28 mouse cellular contexts compared by ENCODE assay signal in the genomic region with DNA sequence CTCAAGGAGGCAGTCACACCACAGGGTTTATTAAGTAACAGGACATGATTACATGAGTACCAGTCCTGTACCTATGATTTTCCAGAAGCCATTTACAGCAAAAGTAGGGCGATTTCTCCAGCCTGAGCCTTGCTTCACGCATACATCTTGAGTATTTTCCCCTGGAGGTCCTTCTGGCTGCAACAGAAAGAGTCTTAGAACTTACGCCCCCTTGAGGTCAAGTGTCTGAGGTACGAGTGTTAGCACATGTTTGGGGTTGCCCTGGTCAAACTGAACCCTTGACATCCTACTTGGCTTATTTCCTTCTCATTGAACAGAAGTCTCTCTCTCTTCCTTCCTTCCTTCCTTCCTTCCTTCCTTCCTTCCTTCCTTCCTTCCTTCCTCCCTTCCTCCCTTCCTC. TPM values are rescaled to one million over a fixed set of nuclear protein-coding genes. Genes with fewer than 3 reads are reported as not detected.
DNase-seq lines count a peak whose midpoint lies in the region; ATAC-seq and TF ChIP-seq lines count a peak whose summit lies in the region.
"Had no signal": no experiment of that assay in that cellular context is flagged by ENCODE, and none has a peak within 500 bp of the region (broad histone marks: within the 10 kb centered on the region; RNA-seq: fewer than 3 reads in every experiment).

No protein-coding gene starts in this region.

- H3K9ac ChIP-seq in lung, embryonic 14.5 days: no peak overlapping the region
- H3K9ac ChIP-seq in hindbrain, embryonic 14.5 days: no peak overlapping the region
- H3K9ac ChIP-seq: embryonic facial prominence, embryonic 12.5 days; embryonic facial prominence, embryonic 15.5 days; forebrain, postnatal 0 days; heart, embryonic 12.5 days; heart, embryonic 15.5 days; hindbrain, embryonic 15.5 days; intestine, embryonic 15.5 days had no signal

- TF ChIP-seq CTCF in lung, embryonic 14.5 days (IDR thresholded peaks at IDR 0.05; ENCODE audit: low read depth): no peak
- TF ChIP-seq CTCF in lung, adult 2 months (IDR thresholded peaks at IDR 0.05; ENCODE audit: insufficient read depth, low read length): no peak

- ATAC-seq in lung, embryonic 14.5 days (ENCODE audit: insufficient read depth): no peak
- no peak for ATAC-seq in hindbrain, embryonic 14.5 days (ENCODE audit: low FRiP score)
- ATAC-seq: forebrain, embryonic 14.5 days; forebrain, postnatal 0 days; intestine, embryonic 15.5 days had no signal

- no peak overlapping the region for H3K27ac ChIP-seq in lung, embryonic 14.5 days (ENCODE audit: low read depth)
- H3K27ac ChIP-seq in hindbrain, embryonic 14.5 days: no peak overlapping the region
- H3K27ac ChIP-seq: embryonic facial prominence, embryonic 12.5 days; embryonic facial prominence, embryonic 15.5 days; gastrocnemius, adult 2 months; heart, embryonic 15.5 days; hindbrain, embryonic 15.5 days; intestine, embryonic 15.5 days had no signal

- TF ChIP-seq POLR2A in lung, adult 2 months (IDR thresholded peaks at IDR 0.05; ENCODE audit: borderline replicate concordance, extremely low read depth, low read depth, low read length): no peak

- H3K9me3 ChIP-seq in lung, embryonic 14.5 days (ENCODE audit: low read depth, low read length): no peaks in the 10 kb centered on the region
- H3K9me3 ChIP-seq in hindbrain, embryonic 14.5 days (ENCODE audit: control insufficient read depth, low read length): no peaks in the 10 kb centered on the region
- H3K9me3 ChIP-seq: embryonic facial prominence, embryonic 12.5 days; embryonic facial prominence, embryonic 15.5 days; G1E; heart, embryonic 12.5 days; heart, embryonic 15.5 days; hindbrain, embryonic 15.5 days; intestine, embryonic 15.5 days had no signal

- no peak overlapping the region for H3K4me2 ChIP-seq in lung, embryonic 14.5 days
- no peak overlapping the region for H3K4me2 ChIP-seq in hindbrain, embryonic 14.5 days (replicated peaks)
- H3K4me2 ChIP-seq: embryonic facial prominence, embryonic 12.5 days; embryonic facial prominence, embryonic 15.5 days; heart, embryonic 12.5 days; heart, embryonic 15.5 days; hindbrain, embryonic 15.5 days; intestine, embryonic 15.5 days had no signal

- 40% methylated on average over 4 of the region's 4 CpGs for WGBS in lung, embryonic 14.5 days
- 56% methylated on average over 4 of the region's 4 CpGs for WGBS in lung, adult 2 months
- WGBS in hindbrain, embryonic 14.5 days: 66% methylated on average over 4 of the region's 4 CpGs

- no peaks in the 10 kb centered on the region for H3K27me3 ChIP-seq in lung, embryonic 14.5 days (ENCODE audit: insufficient read depth, low read length)
- H3K27me3 ChIP-seq in hindbrain, embryonic 14.5 days (ENCODE audit: control insufficient read depth, insufficient read depth, low read length): no peaks in the 10 kb centered on the region
- H3K27me3 ChIP-seq: embryonic facial prominence, embryonic 12.5 days; embryonic facial prominence, embryonic 15.5 days; heart, embryonic 12.5 days; heart, embryonic 15.5 days; hindbrain, embryonic 15.5 days; intestine, embryonic 15.5 days had no signal

- H3K4me3 ChIP-seq in lung, embryonic 14.5 days (ENCODE audit: low read depth, low read length): no peak overlapping the region
- no peak overlapping the region for H3K4me3 ChIP-seq in lung, adult 2 months (replicated peaks; ENCODE audit: extremely low read depth, low read depth, low read length)
- H3K4me3 ChIP-seq in hindbrain, embryonic 14.5 days (replicated peaks; ENCODE audit: low read length): no peak overlapping the region
- H3K4me3 ChIP-seq: embryonic facial prominence, embryonic 12.5 days; embryonic facial prominence, embryonic 15.5 days; gastrocnemius, adult 2 months; heart, embryonic 12.5 days; heart, embryonic 15.5 days; hindbrain, embryonic 15.5 days; intestine, embryonic 15.5 days had no signal

- peak; percentile 12 for DNase-seq in lung, embryonic 14.5 days
- no peak for DNase-seq in lung, adult 2 months
- peak; percentile 19 for DNase-seq in A20 (ENCODE audit: low read depth, low spot score)
- DNase-seq in R1 (ENCODE audit: low read depth, low spot score): peak; percentile 48
- no peak for DNase-seq in thymus, postnatal 4 days
- no peak for DNase-seq in hindbrain, embryonic 14.5 days (ENCODE audit: low spot score)
- DNase-seq: adrenal gland, postnatal 10 days; adrenal gland, postnatal 36 days; cerebellum, adult 18-20 months; cerebellum, adult 9-11 months; cerebellum, postnatal 25 days; forebrain, postnatal 0 days; gastrocnemius, adult 2 months; gastrocnemius, postnatal 14 days; heart, adult 18-20 months; heart, postnatal 10 days; heart, postnatal 4 days had no signal

- H3K36me3 ChIP-seq in lung, embryonic 14.5 days (ENCODE audit: insufficient read depth): no peaks in the 10 kb centered on the region
- H3K36me3 ChIP-seq in hindbrain, embryonic 14.5 days (replicated peaks; ENCODE audit: control insufficient read depth, insufficient read depth): no peaks in the 10 kb centered on the region
- H3K36me3 ChIP-seq: embryonic facial prominence, embryonic 12.5 days; embryonic facial prominence, embryonic 15.5 days; G1E; heart, embryonic 12.5 days; heart, embryonic 15.5 days; hindbrain, embryonic 15.5 days; intestine, embryonic 15.5 days had no signal

- H3K4me1 ChIP-seq in lung, embryonic 14.5 days (ENCODE audit: insufficient read depth): no peaks in the 10 kb centered on the region
- no peaks in the 10 kb centered on the region for H3K4me1 ChIP-seq in lung, adult 2 months (ENCODE audit: control insufficient read depth, insufficient read depth, low read length)
- H3K4me1 ChIP-seq in hindbrain, embryonic 14.5 days (replicated peaks; ENCODE audit: control insufficient read depth, insufficient read depth, low read length): no peaks in the 10 kb centered on the region
- H3K4me1 ChIP-seq: embryonic facial prominence, embryonic 12.5 days; embryonic facial prominence, embryonic 15.5 days; heart, embryonic 12.5 days; heart, embryonic 15.5 days; hindbrain, embryonic 15.5 days; intestine, embryonic 15.5 days had no signal

RNA-seq across cellular contexts. Expression of gene Elovl3, which starts 17.1 kb away (rescaled TPM):
- not detected in 2 replicates for polyA plus RNA-seq in lung, embryonic 14.5 days (2014; fragmentation: Nextera tagmentation; extraction: Ambion mirVana)
- polyA plus RNA-seq in lung, adult 2 months (2012; rRNA removed): 1.3 TPM in 1 of 2 replicates, not detected in the other
- polyA plus RNA-seq in hindbrain, embryonic 14.5 days (2014; fragmentation: Nextera tagmentation; extraction: Ambion mirVana): not detected in 2 replicates
- polyA plus RNA-seq: forebrain, embryonic 14.5 days; frontal cortex, adult 2 months; G1E; heart, embryonic 12.5 days; heart, embryonic 15.5 days; hindbrain, embryonic 11.5 days; intestine, embryonic 15.5 days had no signal

RNA-seq across cellular contexts. Expression of gene Pitx3, which starts 33.5 kb away (rescaled TPM):
- polyA plus RNA-seq in lung, embryonic 14.5 days (2014; fragmentation: Nextera tagmentation; extraction: Ambion mirVana): 0.41 and 0.82 TPM in 2 replicates
- 0.86 TPM in 1 of 2 replicates, not detected in the other for polyA plus RNA-seq in lung, adult 2 months (2012; rRNA removed)
- polyA plus RNA-seq in hindbrain, embryonic 14.5 days (2014; fragmentation: Nextera tagmentation; extraction: Ambion mirVana): not detected in 2 replicates
- polyA plus RNA-seq: forebrain, embryonic 11.5 days; forebrain, embryonic 14.5 days; G1E; intestine, embryonic 15.5 days had no signal

RNA-seq across cellular contexts. Expression of gene Gbf1, which starts 37.7 kb away (rescaled TPM):
- polyA plus RNA-seq in lung, embryonic 14.5 days (2014; fragmentation: Nextera tagmentation; extraction: Ambion mirVana): 63.6 and 66.4 TPM in 2 replicates
- polyA plus RNA-seq in lung, adult 2 months (2012; rRNA removed): 80.6 and 94.9 TPM in 2 replicates
- 64.5 and 68.3 TPM in 2 replicates for polyA plus RNA-seq in hindbrain, embryonic 14.5 days (2014; fragmentation: Nextera tagmentation; extraction: Ambion mirVana)

RNA-seq across cellular contexts. Expression of gene Nolc1, which starts 39.0 kb away (rescaled TPM):
- 99.3 and 105 TPM in 2 replicates for polyA plus RNA-seq in lung, embryonic 14.5 days (2014; fragmentation: Nextera tagmentation; extraction: Ambion mirVana)
- 7.4 and 9.8 TPM in 2 replicates for polyA plus RNA-seq in lung, adult 2 months (2012; rRNA removed)
- polyA plus RNA-seq in hindbrain, embryonic 14.5 days (2014; fragmentation: Nextera tagmentation; extraction: Ambion mirVana): 58.1 and 63.2 TPM in 2 replicates

Comparison
In these comparisons a context has a peak if more than half of its experiments do, and no peak if none do; other contexts are left out.
1. DNase-seq: peak in lung, embryonic 14.5 days (single experiment), A20 (single experiment) and R1 (single experiment); none in lung, adult 2 months (single experiment), thymus, postnatal 4 days (single experiment) and hindbrain, embryonic 14.5 days (single experiment).